Mouse (Mus musculus) thymus, adult 2 months (tissue): ENCODE results near the gene Slc39a1. TPM values are rescaled to one million over a fixed set of nuclear protein-coding genes. Genes with fewer than 3 reads are reported as not detected.

ENCODE experiments used
- DNase-seq: peaks from one replicate; pipeline ENCODE4 v3.0.0; 2021
- H3K27ac ChIP-seq: fragments of 200-500 bp; 2 replicates; pipeline ENCODE4 v1.5.1; 2012; ENCODE audit warnings: low read length, control low read depth; ENCODE audit not compliant: control insufficient read depth, insufficient read depth
- H3K27me3 ChIP-seq: fragments of 200-500 bp; 2 replicates; pipeline ENCODE4 v1.6.1; 2012; ENCODE audit warnings: mild to moderate bottlenecking, low read length, moderate library complexity, mixed read lengths; ENCODE audit not compliant: control insufficient read depth, insufficient read depth
- H3K36me3 ChIP-seq: fragments of 200-500 bp; 2 replicates; pipeline ENCODE4 v1.6.1; 2012; ENCODE audit warnings: mild to moderate bottlenecking, low read length, moderate library complexity; ENCODE audit not compliant: control insufficient read depth, insufficient read depth
- H3K4me1 ChIP-seq: fragments of 200-500 bp; replicated peaks from 2 replicates; pipeline ENCODE4 v1.6.1; 2012; ENCODE audit warnings: low read length; ENCODE audit not compliant: control insufficient read depth, insufficient read depth
- H3K4me3 ChIP-seq: fragments of 200-500 bp; 2 replicates; pipeline ENCODE4 v1.5.1; 2012; ENCODE audit warnings: mild to moderate bottlenecking, low read length, control low read depth, moderate library complexity; ENCODE audit not compliant: control insufficient read depth, insufficient read depth
- CTCF ChIP-seq: fragments of 200-500 bp; IDR thresholded peaks from 2 replicates; pipeline ENCODE4 v1.5.1; 2012; ENCODE audit warnings: mild to moderate bottlenecking, control low read depth, low read length, moderate library complexity, borderline replicate concordance; ENCODE audit not compliant: control insufficient read depth, poor library complexity, insufficient read depth; ENCODE audit errors: extremely low read depth
- POLR2A ChIP-seq: fragments of 200-500 bp; IDR thresholded peaks from 2 replicates; pipeline ENCODE4 v1.6.1; 2012; ENCODE audit warnings: mild to moderate bottlenecking, low read length, control low read depth, moderate library complexity; ENCODE audit not compliant: control insufficient read depth, poor library complexity, insufficient read depth; ENCODE audit errors: extremely low read depth
- WGBS: fragments of 180-500 bp; shearing (Covaris S2); methylation state at CpG from one replicate; pipeline ENCODE4 v1.1.7; 2018; 5-methylcytosine and 5-hydroxymethylcytosine counted together
- polyA plus RNA-seq: library from polyadenylated mRNA; depleted of rRNA; stranded (reverse); fragments of >200 nt; gene quantifications from 2 replicates; pipeline ENCODE4 v1.2.3, GENCODE M21; 2012

The Slc39a1 gene
- polyA plus RNA-seq, 1 experiment, result 68.5 TPM

- peak; percentile 23 for DNase-seq
- under 1% methylated on average over 41 of the region's 41 CpGs for WGBS
- Histone ChIP-seq H3K27me3 (no peaks in the 10 kb centered on the region), H3K36me3 (peaks cover 16% of the 10 kb centered on the region), H3K4me3 (peak overlapping the region; percentile 88), H3K4me1 (peaks cover 12% of the 10 kb centered on the region), H3K27ac (0 out of 2 replicates have a peak overlapping the region, but pooled peaks have one; percentile 9)
- TF ChIP-seq POLR2A, result no peak
- no peak for TF ChIP-seq CTCF
These were observed 6.6 kb downstream of the Slc39a1 start for GRCm38 (mm10) chr3:90254419-90255193.

DNA sequence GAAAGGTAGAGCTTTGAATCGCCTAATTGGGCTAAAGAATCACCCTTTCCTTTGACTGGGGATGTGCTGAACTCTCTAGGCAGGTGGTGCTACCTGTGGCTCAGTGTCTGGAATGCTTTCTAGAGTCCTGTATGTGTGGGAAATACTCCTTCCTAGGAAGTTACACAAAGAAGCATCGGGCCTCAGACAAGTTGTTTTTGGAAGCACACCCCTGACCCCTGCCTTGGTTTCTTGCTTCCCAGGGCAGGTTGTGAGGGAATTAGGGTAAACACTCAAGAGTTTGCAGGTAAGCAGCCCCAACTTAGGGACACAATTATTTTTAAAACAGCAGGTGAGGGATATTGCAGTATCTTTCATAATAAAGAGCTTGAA, 7.2 kb downstream of the Slc39a1 start:
- 5% methylated on average over 2 of the region's 2 CpGs for WGBS

GRCm38 (mm10) chr3:90255784-90256353, 7.9 kb downstream of the Slc39a1 start:
- no peak for DNase-seq
- no peak for TF ChIP-seq POLR2A
- Histone ChIP-seq H3K27ac (no peak overlapping the region), H3K4me1 (peaks cover 12% of the 10 kb centered on the region), H3K4me3 (no peak overlapping the region), H3K27me3 (no peaks in the 10 kb centered on the region), H3K36me3 (peaks cover 29% of the 10 kb centered on the region)
- 96% methylated on average over 14 of the region's 14 CpGs for WGBS

More for the DNA sequence above, 7.2 kb downstream of the Slc39a1 start:
- peak overlapping the region; percentile 88 for H3K4me3 ChIP-seq
- H3K27me3 ChIP-seq, result no peaks in the 10 kb centered on the region
- no peak for DNase-seq
- peaks cover 22% of the 10 kb centered on the region for H3K36me3 ChIP-seq
- H3K4me1 ChIP-seq, result peaks cover 12% of the 10 kb centered on the region
- TF ChIP-seq POLR2A (no peak), CTCF (no peak)
- 0 out of 2 replicates have a peak overlapping the region, but pooled peaks have one; percentile 9 for H3K27ac ChIP-seq

DNA sequence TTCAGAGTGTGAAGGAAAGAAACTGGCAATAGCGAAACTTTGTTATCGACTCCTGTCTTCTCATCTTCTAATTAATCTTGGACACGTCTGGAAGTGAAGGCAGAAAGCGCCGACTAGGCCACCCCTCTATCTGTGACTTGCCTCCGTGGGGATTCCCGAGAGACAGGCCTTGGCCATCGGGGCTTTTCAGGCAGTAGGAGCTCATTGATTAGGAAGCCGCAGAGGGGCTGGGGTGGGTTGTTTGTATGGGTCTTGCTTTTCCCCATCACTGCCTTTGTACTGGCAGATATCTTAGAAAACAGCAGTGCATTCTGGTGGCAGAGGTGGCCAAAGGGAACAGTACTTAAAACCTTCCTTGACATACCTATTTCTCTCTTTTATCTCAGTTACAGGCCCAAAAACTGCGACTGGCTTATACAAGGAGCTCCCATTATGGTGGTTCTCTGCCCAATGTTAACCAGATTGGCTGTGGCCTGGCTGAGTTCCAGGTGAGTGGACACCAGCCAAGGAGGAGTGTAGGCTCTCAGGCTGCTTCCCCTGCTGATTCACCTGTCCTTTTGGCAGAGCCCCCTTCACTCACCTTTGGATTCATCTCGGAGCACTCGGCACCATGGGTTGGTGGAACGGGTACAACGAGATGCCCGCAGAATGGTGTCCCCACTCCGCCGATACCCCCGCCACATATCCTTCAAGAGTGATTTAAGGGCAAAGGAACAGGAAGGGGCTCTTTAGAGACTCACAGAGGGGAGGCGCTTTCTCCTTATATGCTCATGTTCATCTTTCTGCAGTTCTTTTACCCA, 9.0 kb downstream of the Slc39a1 start:
- Histone ChIP-seq H3K4me1 (peaks cover 12% of the 10 kb centered on the region), H3K36me3 (peaks cover 39% of the 10 kb centered on the region), H3K27me3 (no peaks in the 10 kb centered on the region), H3K4me3 (no peak overlapping the region), H3K27ac (no peak overlapping the region)
- 95% methylated on average over 19 of the region's 19 CpGs for WGBS
- DNase-seq, result no peak
- TF ChIP-seq CTCF (no peak), POLR2A (no peak)

GRCm38 (mm10) chr3:90258521-90258920, 10.5 kb downstream of the Slc39a1 start:
- 92% methylated on average over 4 of the region's 4 CpGs for WGBS
- no peak overlapping the region for H3K27ac ChIP-seq
- TF ChIP-seq CTCF, result no peak
- no peak for TF ChIP-seq POLR2A
- DNase-seq, result no peak
- H3K4me3 ChIP-seq, result no peak overlapping the region
- H3K4me1 ChIP-seq, result peaks cover 12% of the 10 kb centered on the region
- peaks cover 41% of the 10 kb centered on the region for H3K36me3 ChIP-seq
- no peaks in the 10 kb centered on the region for H3K27me3 ChIP-seq

DNA sequence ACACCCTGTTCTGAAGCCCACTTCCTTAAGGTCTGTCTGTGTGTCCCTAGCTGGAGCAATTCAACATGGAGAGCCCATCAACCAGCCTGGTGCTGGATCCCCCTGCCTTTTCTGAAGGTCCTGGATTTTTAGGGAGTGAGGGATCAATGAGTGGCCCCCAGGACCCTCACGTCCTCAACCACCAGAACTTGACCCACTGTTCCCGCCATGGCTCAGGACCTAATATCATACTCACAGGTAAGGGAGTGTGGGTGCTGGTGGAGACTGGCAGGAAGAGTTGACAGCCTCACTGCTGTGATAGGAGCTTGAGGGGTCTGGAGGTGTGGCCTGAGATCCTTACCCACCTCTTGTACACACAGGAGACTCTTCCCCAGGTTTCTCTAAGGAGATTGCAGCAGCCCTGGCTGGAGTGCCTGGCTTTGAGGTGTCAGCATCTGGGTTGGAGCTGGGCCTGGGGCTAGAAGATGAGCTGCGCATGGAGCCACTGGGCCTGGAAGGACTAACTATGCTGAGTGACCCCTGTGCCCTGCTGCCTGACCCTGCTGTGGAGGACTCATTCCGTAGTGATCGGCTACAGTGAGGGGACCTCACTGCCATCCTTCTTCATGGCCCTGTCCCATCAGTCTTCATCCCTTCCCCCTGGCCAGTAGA, 15.3 kb downstream of the Slc39a1 start:
- Histone ChIP-seq H3K4me1 (peaks cover 11% of the 10 kb centered on the region), H3K27ac (no peak overlapping the region), H3K27me3 (no peaks in the 10 kb centered on the region), H3K4me3 (no peak overlapping the region), H3K36me3 (peaks cover 37% of the 10 kb centered on the region)
- DNase-seq, result no peak
- 95% methylated on average over 5 of the region's 5 CpGs for WGBS
- TF ChIP-seq POLR2A (no peak), CTCF (no peak)
